Mouse (Mus musculus): ENCODE measurements around the gene Ptgis. TPM values are rescaled to one million over a fixed set of nuclear protein-coding genes. Genes with fewer than 3 reads are reported as not detected.

Gene Ptgis
- polyA plus RNA-seq (2012; rRNA removed; ENCODE audit: low replicate concordance), result 16.0 and 24.6 TPM in 2 replicates

DNA sequence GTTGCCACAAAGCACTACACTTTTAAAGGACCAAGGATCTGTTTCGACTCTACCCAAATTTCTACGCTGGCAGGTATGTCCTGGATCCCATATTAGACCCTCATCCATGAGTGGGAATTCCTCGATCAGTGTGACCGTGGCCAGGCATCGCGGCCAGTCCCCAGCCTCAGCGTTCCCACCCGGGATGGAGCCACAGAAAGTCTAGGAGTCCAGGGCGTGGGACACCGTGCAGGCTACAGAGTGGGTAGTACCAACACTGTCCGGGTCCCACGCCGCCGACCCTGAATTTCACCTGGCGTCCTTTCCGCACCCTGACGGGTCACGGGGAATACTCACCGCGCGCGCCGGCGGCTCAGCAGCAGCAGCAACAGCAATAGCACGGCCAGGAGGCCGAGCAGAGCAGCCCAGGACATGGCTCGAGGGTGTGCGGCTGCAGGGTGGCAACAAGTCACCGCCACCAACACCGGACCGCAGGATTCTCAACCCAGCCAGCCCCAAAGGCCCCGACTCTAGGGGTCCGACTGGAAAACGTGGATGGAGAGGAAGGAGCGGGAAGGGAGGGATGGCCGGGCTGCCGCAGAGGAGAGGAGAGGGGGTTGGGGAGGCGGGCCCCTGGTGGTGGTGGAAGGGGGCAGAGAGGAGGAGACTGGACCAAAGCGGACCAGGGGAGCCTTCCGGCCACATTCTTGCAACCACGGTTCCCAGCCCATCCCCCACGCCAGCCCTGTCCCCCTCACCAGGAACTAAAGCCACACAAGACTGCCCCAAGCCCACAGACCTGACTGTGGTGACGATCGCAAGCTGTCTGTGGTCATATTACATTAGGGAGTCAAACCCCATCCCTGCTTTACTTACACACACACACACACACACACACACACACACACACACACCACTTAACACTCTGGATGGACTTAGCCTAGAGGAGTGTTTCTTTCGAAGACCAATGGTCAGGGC, at the start of gene Ptgis:
TSS of gene Ptgis (minus strand) at position 597 of the 957 bp plus-strand sequence.

DNA sequence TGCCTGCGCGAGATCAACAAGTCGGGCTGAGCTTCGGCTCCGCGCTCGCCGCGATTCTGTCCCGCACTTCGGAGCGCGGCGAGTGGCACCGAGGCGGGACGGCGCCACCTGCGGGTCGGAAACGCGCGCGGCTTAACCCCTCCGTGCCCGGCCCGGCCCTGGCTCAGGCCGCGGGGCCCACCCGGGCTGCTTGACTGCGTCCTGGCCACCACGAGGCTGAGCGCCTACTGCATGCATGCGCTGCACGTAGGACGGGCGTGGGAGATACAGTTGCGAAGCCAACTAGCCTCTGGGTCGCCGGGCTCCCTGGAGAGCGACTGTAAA, 50.4 kb downstream of the Ptgis start, which contains the start of gene Kcnb1:
TSS of gene Kcnb1 (minus strand) at position 80 of the 324 bp plus-strand sequence.

Other genes with a start within 250 kb of the Ptgis start
- gene Stau1, start 244.3 kb downstream of the Ptgis start, polyA plus RNA-seq (2012; rRNA removed; ENCODE audit: low replicate concordance), result 17.3 and 33.2 TPM in 2 replicates
- 22.9 and 36.0 TPM in 2 replicates for gene Ddx27, start 225.4 kb downstream of the Ptgis start, polyA plus RNA-seq (2012; rRNA removed; ENCODE audit: low replicate concordance)
- 45.7 and 52.9 TPM in 2 replicates for gene Znfx1, start 177.6 kb downstream of the Ptgis start, polyA plus RNA-seq (2012; rRNA removed; ENCODE audit: low replicate concordance)
- gene Kcnb1, start 50.4 kb downstream of the Ptgis start, polyA plus RNA-seq (2012; rRNA removed; ENCODE audit: low replicate concordance), result 13.7 and 15.5 TPM in 2 replicates
- gene B4galt5, start 108.6 kb upstream of the Ptgis start, polyA plus RNA-seq (2012; rRNA removed; ENCODE audit: low replicate concordance), result 13.7 and 20.2 TPM in 2 replicates
- gene Slc9a8, start 181.1 kb upstream of the Ptgis start, polyA plus RNA-seq (2012; rRNA removed; ENCODE audit: low replicate concordance), result 45.2 and 60.5 TPM in 2 replicates

All from mammary gland, adult 2 months (tissue).